Mouse (Mus musculus) heart, adult 2 months (tissue): ENCODE measurements at regions not wholly inside any gene's neighbourhood (a gene's known extent, or its start where the extent isn't known, plus 50 kb on each side); places are given as distances from the start of the nearest gene placed in this dataset.

Experiments used
- CTCF ChIP-seq: fragments of 200-600 bp; IDR thresholded peaks from 2 replicates; pipeline ENCODE4 v1.8.1; 2022; ENCODE audit warnings: antibody characterized with exemption, mild to moderate bottlenecking, moderate library complexity
- POLR2A ChIP-seq: fragments of 200-500 bp; IDR thresholded peaks from 2 replicates; pipeline ENCODE4 v1.6.1; 2011; ENCODE audit warnings: mild to moderate bottlenecking, low read depth, low read length, control low read depth; ENCODE audit not compliant: insufficient read depth

DNA sequence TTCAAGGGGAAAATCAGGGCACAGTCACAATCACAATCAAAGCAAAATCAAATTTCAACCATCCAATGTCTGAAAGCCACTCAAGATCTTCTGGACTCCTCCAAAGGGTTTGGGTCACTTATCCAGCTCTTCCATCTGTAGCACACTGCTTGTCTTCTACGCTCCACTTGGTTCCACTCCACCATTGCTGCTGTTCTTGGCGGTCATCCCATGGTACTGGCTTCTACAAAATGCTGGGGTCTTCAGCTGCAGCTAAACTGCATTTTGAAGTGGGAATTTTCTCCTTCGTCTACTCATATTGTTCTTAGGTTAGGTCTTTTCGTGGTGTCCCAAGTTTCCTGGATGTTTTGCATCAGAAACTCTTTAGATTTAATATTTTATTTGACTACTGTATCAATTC, 162.7 kb downstream of the Ice1 start:
- TF ChIP-seq CTCF = no peak
- no peak for TF ChIP-seq POLR2A
